Mouse (Mus musculus) limb, embryonic 10.5 days (tissue): ENCODE data around the gene Angel2. TPM values are rescaled to one million over a fixed set of nuclear protein-coding genes. Genes with fewer than 3 reads are reported as not detected.

Source experiments
- DNase-seq: peaks from one replicate; pipeline ENCODE4 v3.0.0-alpha.2; 2017; ENCODE audit warnings: low spot score
- H3K27ac ChIP-seq: fragments of 300-500 bp; sonication (generic); 2 replicates; pipeline ENCODE4 v1.5.1; 2016; ENCODE audit warnings: mild to moderate bottlenecking
- H3K27me3 ChIP-seq: fragments of 300-500 bp; sonication (generic); 2 replicates; pipeline ENCODE4 v1.6.1; 2016; ENCODE audit warnings: low read depth, mild to moderate bottlenecking; ENCODE audit not compliant: poor library complexity, severe bottlenecking
- H3K36me3 ChIP-seq: fragments of 300-500 bp; sonication (generic); 2 replicates; pipeline ENCODE4 v1.6.1; 2016; ENCODE audit warnings: mild to moderate bottlenecking, moderate library complexity
- H3K4me1 ChIP-seq: fragments of 300-500 bp; sonication (generic); 2 replicates; pipeline ENCODE4 v1.6.1; 2016
- H3K4me3 ChIP-seq: fragments of 300-500 bp; sonication (generic); 2 replicates; pipeline ENCODE4 v1.5.1; 2016; ENCODE audit warnings: mild to moderate bottlenecking, moderate library complexity
- H3K9me3 ChIP-seq: fragments of 300-500 bp; sonication (generic); replicated peaks from 2 replicates; pipeline ENCODE4 v1.6.1; 2016; ENCODE audit warnings: mild to moderate bottlenecking
- WGBS: fragments of 180-500 bp; shearing (Covaris S2); methylation state at CpG from one replicate; pipeline ENCODE4 v1.1.7; 2016; 5-methylcytosine and 5-hydroxymethylcytosine counted together
- polyA plus RNA-seq: library from polyadenylated mRNA; unstranded; fragments of >200 nt; fragmentation: Nextera tagmentation; extraction: Ambion mirVana; gene quantifications from 2 replicates; pipeline ENCODE4 v1.2.1, GENCODE M21; 2016

Angel2 gene
- polyA plus RNA-seq, 1 experiment from 2014 or later: 55.0 TPM

DNA sequence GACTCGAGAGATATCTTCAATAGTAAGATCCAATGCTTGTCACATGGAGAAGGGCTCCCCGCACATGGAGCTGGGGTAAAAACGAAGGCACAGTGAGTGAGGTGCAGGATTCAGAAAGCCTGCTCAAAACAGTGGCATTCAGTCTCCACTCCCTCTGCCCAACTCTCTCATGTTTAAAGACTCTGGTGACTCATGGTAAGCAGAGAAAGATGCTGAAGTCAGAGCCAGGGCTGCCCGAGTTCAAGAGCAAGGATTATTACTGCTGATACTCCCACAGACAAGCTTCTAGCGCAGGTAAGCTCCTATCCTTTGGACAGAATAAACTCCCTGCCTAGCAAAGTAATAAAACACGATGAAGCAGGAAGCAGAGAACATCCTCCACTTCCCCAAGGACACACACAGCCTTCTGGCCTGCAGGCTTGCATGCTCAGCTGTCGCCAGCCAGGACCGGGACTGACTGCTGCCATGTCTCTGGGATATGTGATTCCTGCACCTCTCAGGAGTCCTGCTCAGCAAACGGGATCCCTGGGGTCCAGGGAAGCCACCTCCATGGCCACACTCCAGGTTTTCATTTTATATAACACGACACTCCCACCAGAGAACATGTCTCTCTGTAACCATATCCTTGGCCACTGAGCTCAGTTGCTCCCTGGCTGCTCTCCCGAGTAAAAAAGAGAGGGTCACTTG is 52.1 kb downstream of the Angel2 start:
- H3K4me1 ChIP-seq: peaks cover 57% of the 10 kb centered on the region
- peak overlapping the region; percentile 88 for H3K4me3 ChIP-seq
- peak overlapping the region; percentile 96; the same call in 1 of the 2 replicates for H3K27ac ChIP-seq
- peak; percentile 43 for DNase-seq
- 61% methylated on average over 11 of the region's 11 CpGs for WGBS
- H3K36me3 ChIP-seq: peaks cover 49% of the 10 kb centered on the region
- no peaks in the 10 kb centered on the region for H3K9me3 ChIP-seq
- no peaks in the 10 kb centered on the region for H3K27me3 ChIP-seq

DNA sequence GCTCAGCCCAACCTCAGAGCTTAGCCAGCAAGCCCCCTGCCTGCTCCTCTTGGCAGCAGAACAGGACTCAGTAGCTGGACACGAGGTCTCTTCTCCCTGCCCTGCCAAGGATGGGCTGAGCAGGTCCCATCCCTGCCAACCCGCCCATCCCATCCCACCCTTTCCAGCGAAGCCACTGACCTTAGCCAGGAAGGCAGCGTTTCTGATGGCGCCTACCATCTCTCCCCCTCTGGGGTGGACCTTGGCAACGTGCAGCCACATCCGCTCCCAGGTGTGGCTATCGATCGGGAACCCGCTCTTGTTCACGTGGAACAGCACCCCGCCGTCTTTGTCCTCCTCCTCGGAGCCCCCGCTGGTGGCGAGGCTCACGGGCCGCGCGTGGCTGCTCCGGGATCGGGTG is 53.1 kb downstream of the Angel2 start:
- Histone ChIP-seq H3K4me3 (peak overlapping the region; percentile 88), H3K36me3 (peaks cover 39% of the 10 kb centered on the region), H3K27me3 (no peaks in the 10 kb centered on the region), H3K9me3 (no peaks in the 10 kb centered on the region), H3K27ac (peak overlapping the region; percentile 96), H3K4me1 (peaks cover 54% of the 10 kb centered on the region)
- DNase-seq: peak; percentile 72
- under 1% methylated on average over 22 of the region's 22 CpGs for WGBS

DNA sequence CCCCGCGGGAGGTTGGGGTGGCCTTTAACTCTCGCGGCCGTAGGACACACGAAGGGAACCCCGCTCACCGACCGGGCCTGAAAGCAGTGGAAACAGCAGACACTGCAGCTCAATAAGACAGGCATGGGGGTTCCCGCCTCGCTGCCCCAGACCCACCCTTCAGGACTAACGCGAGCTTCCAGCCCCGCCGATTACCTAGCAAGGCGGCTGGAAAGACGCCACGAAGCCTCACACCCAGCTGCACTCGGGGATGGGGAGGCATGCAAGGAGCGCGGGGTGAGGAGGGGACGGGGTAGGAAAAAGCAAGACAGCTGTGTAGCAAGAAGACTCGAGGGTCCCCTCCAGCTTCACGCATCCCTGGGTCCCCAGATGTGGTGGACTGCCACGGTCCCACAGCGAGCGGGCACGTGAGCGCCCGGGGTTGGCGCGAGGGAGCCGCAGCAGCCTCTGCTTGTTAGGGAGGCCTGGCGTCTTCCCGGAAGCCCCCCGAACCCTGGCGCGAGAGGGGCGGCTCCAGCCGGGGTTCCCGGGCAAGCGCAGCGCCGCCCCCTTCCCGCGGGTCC is 53.7 kb downstream of the Angel2 start:
- Histone ChIP-seq H3K27ac (peak overlapping the region; percentile 96), H3K36me3 (peaks cover 33% of the 10 kb centered on the region), H3K4me3 (peak overlapping the region; percentile 88), H3K27me3 (no peaks in the 10 kb centered on the region), H3K4me1 (peaks cover 52% of the 10 kb centered on the region), H3K9me3 (no peaks in the 10 kb centered on the region)
- peak; percentile 83 for DNase-seq
- under 1% methylated on average over 46 of the region's 46 CpGs for WGBS

DNA sequence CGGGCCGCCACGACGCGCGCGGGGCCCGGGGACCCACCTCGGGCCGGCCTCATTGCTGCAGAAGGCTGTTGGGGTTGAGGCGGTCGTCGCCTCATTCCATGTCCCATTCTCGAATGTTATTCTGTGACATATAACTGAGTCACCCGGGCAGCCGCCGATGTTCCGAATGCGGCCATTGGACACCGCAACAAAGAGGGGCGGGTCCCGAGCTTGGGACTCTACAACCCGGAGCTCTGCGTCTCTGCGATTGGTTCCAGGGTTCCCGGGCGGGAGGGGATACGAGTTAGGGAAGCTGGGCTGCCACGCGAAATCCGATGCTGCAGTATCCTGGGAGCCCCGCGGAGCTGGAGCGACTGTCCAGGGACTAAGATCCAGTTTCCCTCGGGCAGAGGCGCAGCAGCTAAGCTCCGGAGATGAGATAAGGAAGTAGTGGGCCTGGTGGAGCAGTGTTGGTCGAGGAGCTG is 54.2 kb downstream of the Angel2 start, which contains the start of gene Vash2:
Gene Vash2 (minus strand): TSS at position 197 of the 464 bp plus-strand sequence.
- Histone ChIP-seq H3K4me3 (peak within 1 kb of the TSS; percentile 88), H3K36me3 (peaks cover 28% of the 10 kb centered on the region), H3K9me3 (no peaks in the 10 kb centered on the region), H3K27me3 (no peaks in the 10 kb centered on the region), H3K4me1 (peaks cover 52% of the 10 kb centered on the region), H3K27ac (peak within 1 kb of the TSS; percentile 96)
- under 1% methylated on average over 38 of the region's 38 CpGs for WGBS
- peak; percentile 92 for DNase-seq

DNA sequence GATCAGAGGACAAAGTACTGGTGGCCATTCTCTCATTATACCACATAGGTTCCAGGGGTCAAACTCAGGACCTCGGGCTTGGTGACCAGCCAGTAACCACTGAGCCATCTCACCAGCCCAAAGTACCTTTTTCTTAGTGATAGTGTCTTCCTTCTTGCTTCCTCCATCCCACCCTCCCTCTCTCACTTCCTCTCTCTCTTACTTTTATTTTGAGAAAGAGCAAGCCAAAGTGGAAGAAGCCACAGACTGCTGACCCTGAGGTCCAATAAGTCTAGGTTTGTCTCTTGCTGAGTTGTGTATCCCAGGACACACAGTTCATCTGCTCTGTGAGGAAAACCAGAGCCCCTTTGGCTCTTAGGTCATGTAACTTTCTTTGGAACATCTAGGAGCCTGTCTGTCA is 55.6 kb downstream of the Angel2 start:
- H3K27ac ChIP-seq: no peak overlapping the region
- H3K27me3 ChIP-seq: no peaks in the 10 kb centered on the region
- WGBS: 94% methylated on average over 1 of the region's 1 CpGs

DNA sequence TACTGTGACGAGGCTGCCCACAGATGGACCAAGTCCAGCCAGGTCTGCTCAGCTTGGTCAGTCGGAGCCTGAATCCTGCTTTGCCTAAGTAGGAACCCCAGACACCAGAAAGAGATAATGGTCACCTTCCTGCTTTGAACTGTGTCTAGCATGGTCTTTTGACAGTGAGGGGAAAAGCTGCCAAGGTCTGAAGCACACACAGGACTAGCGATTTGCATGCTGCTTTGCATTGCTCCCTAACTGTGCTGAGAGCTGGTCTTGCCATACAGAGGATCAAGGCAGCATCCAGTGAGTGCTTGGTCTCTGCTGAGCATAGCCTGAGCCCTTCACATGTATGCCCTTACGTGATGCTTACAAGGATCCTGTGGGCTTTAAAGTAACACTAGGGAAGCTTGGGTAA is 56.5 kb downstream of the Angel2 start:
- Histone ChIP-seq H3K36me3 (peaks cover 5% of the 10 kb centered on the region; the same call in 1 of the 2 replicates), H3K27ac (peak overlapping the region; percentile 6; the same call in 1 of the 2 replicates), H3K9me3 (no peaks in the 10 kb centered on the region), H3K4me3 (no peak overlapping the region), H3K27me3 (no peaks in the 10 kb centered on the region), H3K4me1 (peaks cover 47% of the 10 kb centered on the region)
- no peak for DNase-seq
- WGBS: 77% methylated on average over 4 of the region's 4 CpGs

More for the DNA sequence above, 55.6 kb downstream of the Angel2 start:
- Histone ChIP-seq H3K9me3 (no peaks in the 10 kb centered on the region), H3K36me3 (peaks cover 14% of the 10 kb centered on the region), H3K4me3 (no peak overlapping the region), H3K4me1 (peaks cover 52% of the 10 kb centered on the region)
- DNase-seq: no peak

DNA sequence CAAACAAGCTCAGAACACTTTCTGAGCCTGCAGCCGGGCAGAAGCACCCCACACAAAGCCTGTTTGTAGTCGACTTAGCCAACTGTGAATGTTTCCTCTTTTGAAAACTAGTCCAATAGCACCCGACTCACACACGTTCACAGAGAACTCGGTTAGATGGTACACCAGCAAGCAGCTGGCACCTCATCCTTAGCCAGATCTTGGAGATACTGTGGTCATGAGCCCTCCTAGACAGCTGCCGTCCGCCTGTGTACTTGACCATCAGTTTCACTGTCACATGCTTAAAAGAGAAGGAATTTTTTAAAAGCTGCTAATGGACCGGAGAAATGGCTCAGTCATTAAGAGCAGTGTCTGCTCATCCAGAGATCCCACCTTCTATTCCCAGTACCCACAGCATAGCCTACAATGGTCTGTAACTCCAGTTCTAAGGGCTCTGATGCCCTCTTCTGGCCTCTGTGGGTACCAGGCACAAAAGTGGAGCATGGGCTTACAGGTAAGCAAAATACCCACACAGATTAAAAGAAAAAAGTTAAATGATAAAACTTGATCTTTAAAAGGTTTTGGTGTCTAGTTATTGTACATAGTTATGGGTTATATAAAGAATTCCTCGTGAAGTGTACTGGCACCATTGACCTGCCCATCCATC is 64.6 kb downstream of the Angel2 start:
- Histone ChIP-seq H3K4me1 (no peaks in the 10 kb centered on the region), H3K36me3 (no peaks in the 10 kb centered on the region), H3K27me3 (no peaks in the 10 kb centered on the region), H3K27ac (no peak overlapping the region), H3K9me3 (no peaks in the 10 kb centered on the region), H3K4me3 (no peak overlapping the region)
- DNase-seq: no peak
- 86% methylated on average over 9 of the region's 9 CpGs for WGBS

DNA sequence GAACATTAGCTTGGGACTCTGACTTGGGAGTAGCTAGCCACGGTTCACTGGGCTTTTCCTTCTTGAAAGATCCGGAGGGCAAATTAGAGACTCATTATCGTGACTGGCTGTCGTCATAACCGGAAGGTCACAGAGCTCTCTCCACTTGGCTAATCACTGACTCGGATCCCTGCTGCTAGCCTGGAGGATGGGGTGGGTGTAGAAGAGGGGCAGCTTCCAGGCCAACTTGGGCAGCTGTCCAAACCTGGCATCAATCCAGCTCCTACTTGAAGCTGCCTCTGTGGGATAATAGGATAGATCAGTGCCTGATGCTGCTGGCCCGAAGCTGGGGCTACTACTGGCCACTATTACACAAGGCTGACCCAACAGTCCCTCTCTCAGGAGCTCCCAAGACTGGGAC is 70.6 kb downstream of the Angel2 start:
- Histone ChIP-seq H3K36me3 (no peaks in the 10 kb centered on the region), H3K4me3 (no peak overlapping the region), H3K27me3 (no peaks in the 10 kb centered on the region), H3K4me1 (no peaks in the 10 kb centered on the region), H3K9me3 (no peaks in the 10 kb centered on the region), H3K27ac (no peak overlapping the region)
- DNase-seq: no peak
- 85% methylated on average over 7 of the region's 7 CpGs for WGBS

DNA sequence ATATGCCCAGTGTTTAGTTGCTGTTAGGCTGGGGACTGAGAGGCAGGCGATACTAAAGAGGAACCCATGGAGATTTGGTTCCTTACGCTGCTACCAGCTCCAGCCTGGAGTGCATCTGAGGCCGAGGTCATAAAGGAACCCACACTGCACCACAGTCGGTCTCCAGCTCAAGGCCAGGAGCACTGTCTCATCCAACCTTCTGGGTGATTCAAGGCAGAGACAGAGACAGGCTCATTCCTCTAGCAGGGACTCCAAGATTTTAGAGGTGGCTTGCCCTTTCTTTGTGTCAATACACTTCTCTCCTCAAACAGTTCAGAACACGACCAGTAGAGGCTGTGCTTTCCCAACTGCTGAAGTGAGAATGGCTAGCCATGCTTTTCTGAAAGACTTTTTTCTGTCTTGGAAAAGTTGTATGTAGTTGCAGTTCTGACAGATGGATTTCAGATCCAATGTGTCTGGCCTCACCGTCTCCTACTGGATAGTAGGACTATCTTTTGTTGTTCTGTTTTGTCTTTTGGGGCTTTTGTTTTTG is 71.5 kb downstream of the Angel2 start:
- Histone ChIP-seq H3K27me3 (no peaks in the 10 kb centered on the region), H3K4me3 (no peak overlapping the region), H3K36me3 (no peaks in the 10 kb centered on the region), H3K9me3 (no peaks in the 10 kb centered on the region), H3K4me1 (no peaks in the 10 kb centered on the region), H3K27ac (no peak overlapping the region)
- 78% methylated on average over 6 of the region's 6 CpGs for WGBS
- no peak for DNase-seq

Other genes with a start within 250 kb of the Angel2 start
- gene Rps6kc1, start 13.3 kb upstream of the Angel2 start, polyA plus RNA-seq: 13.0 and 16.3 TPM in 2 replicates
- gene Vash2, start 54.2 kb downstream of the Angel2 start, polyA plus RNA-seq: 56.3 and 64.0 TPM in 2 replicates
- gene Flvcr1, start 101.0 kb downstream of the Angel2 start, polyA plus RNA-seq: 6.9 and 8.7 TPM in 2 replicates
- gene Spata45, start 111.5 kb downstream of the Angel2 start, polyA plus RNA-seq: not detected in 2 replicates
- gene Tatdn3, start 137.8 kb downstream of the Angel2 start, polyA plus RNA-seq: 10.4 and 12.5 TPM in 2 replicates
- 36.3 and 37.5 TPM in 2 replicates for gene Nsl1, start 137.9 kb downstream of the Angel2 start, polyA plus RNA-seq
- 8.1 and 11.1 TPM in 2 replicates for gene Batf3, start 172.7 kb downstream of the Angel2 start, polyA plus RNA-seq
- gene Fam71a, start 239.7 kb downstream of the Angel2 start, polyA plus RNA-seq: not detected in 2 replicates